Mouse (Mus musculus) hindbrain, embryonic 14.5 days (tissue): ENCODE measurements at regions not wholly inside any gene's neighbourhood (a gene's known extent, or its start where the extent isn't known, plus 50 kb on each side); places are given as distances from the start of the nearest gene placed in this dataset.

Experiments
- ATAC-seq: fragments of 200-750 bp; cut with Nextera tagmentation; 2 replicates; pipeline ENCODE4 v1.8.0; 2017; ENCODE audit warnings: moderate number of reproducible peaks, mild to moderate bottlenecking, moderate TSS enrichment, moderate library complexity; ENCODE audit not compliant: low FRiP score
- DNase-seq: peaks from one replicate; pipeline ENCODE4 v3.0.0-alpha.2; 2015; ENCODE audit warnings: low spot score
- H3K27ac ChIP-seq: fragments of 300-500 bp; sonication (generic); 2 replicates; pipeline ENCODE4 v1.5.1; 2014; ENCODE audit warnings: mild to moderate bottlenecking, moderate library complexity
- H3K27me3 ChIP-seq: fragments of 300-500 bp; sonication (generic); 2 replicates; pipeline ENCODE4 v1.6.1; 2014; ENCODE audit warnings: mild to moderate bottlenecking, low read length, mixed read lengths; ENCODE audit not compliant: control insufficient read depth, insufficient read depth
- H3K36me3 ChIP-seq: fragments of 300-500 bp; sonication (generic); replicated peaks from 2 replicates; pipeline ENCODE4 v1.6.1; 2014; ENCODE audit not compliant: control insufficient read depth, insufficient read depth
- H3K4me1 ChIP-seq: fragments of 300-500 bp; sonication (generic); replicated peaks from 2 replicates; pipeline ENCODE4 v1.6.1; 2014; ENCODE audit warnings: antibody characterized with exemption, low read length, mixed read lengths; ENCODE audit not compliant: control insufficient read depth, insufficient read depth
- H3K4me2 ChIP-seq: fragments of 300-500 bp; sonication (generic); replicated peaks from 2 replicates; pipeline ENCODE4 v1.6.1; 2014; ENCODE audit warnings: mild to moderate bottlenecking, moderate library complexity
- H3K4me3 ChIP-seq: fragments of 300-500 bp; sonication (generic); replicated peaks from 2 replicates; pipeline ENCODE4 v1.5.1; 2014; ENCODE audit warnings: mild to moderate bottlenecking, low read length
- H3K9ac ChIP-seq: fragments of 300-500 bp; sonication (generic); 2 replicates; pipeline ENCODE4 v1.6.1; 2014
- H3K9me3 ChIP-seq: fragments of 300-500 bp; sonication (generic); 2 replicates; pipeline ENCODE4 v1.6.1; 2016; ENCODE audit warnings: low read length; ENCODE audit not compliant: control insufficient read depth
- WGBS: fragments of 180-500 bp; shearing (Covaris S2); extraction: QIAGEN DNeasy Blood & Tissue Kit; methylation state at CpG from one replicate; pipeline ENCODE4 v1.1.7; 2014; 5-methylcytosine and 5-hydroxymethylcytosine counted together

DNA sequence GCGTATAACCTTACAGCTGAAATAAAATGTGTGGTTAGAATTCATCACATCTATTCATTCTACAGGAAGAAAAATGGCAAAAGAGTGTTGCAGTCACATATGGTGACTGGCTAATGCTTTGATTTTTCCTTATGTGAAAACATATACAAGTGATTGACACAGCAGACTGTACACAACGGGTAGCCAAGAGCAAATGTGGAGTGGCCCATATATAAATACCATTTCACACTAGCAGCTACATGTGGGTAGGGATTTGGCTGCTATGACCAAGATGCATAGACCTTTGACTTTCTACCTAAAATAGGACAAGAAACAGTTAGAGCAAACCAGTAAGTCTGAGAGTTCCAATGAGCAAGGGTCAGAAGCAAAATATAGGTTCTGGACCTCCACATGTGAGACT is 761.8 kb downstream of the Pla2g4a start:
- WGBS: 91% methylated on average over 2 of the region's 2 CpGs
- ATAC-seq: no peak
- Histone ChIP-seq H3K27ac (no peak overlapping the region), H3K4me3 (no peak overlapping the region), H3K9ac (no peak overlapping the region), H3K9me3 (no peaks in the 10 kb centered on the region), H3K4me2 (no peak overlapping the region), H3K27me3 (no peaks in the 10 kb centered on the region), H3K4me1 (no peaks in the 10 kb centered on the region), H3K36me3 (no peaks in the 10 kb centered on the region)
- DNase-seq: no peak

DNA sequence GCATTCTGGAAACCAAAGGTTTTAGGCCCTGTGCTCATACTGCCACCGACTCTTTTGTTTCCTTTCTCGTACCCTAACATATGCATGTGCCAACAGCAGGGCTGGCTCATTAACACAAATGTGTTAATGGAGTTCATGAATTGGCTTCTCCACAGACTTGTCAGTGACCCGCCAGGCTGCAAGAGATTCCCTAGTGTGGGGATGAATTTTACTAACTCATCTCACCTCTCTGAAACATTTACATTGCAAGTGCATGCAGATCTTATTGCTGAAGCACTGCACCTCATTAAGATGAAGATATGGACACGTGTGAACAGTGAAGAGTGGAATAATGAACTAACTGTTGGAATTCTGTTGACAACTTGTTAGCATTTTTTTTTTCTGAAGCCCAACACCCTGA is 762.2 kb downstream of the Pla2g4a start:
- Histone ChIP-seq H3K27ac (no peak overlapping the region), H3K9me3 (no peaks in the 10 kb centered on the region), H3K4me2 (no peak overlapping the region), H3K27me3 (no peaks in the 10 kb centered on the region), H3K9ac (no peak overlapping the region), H3K36me3 (no peaks in the 10 kb centered on the region), H3K4me3 (no peak overlapping the region), H3K4me1 (no peaks in the 10 kb centered on the region)
- ATAC-seq (no peak), DNase-seq (no peak)
- 49% methylated on average over 4 of the region's 4 CpGs for WGBS
